Mouse (Mus musculus): ENCODE results near the gene Mlkl. TPM values are rescaled to one million over a fixed set of nuclear protein-coding genes. Genes with fewer than 3 reads are reported as not detected.
"Not testable (repeated sequence)": the region's sequence is repeated elsewhere in the genome, so short reads cannot be mapped to it uniquely, and the experiment has no call there.

Mlkl gene
- total RNA-seq, 4 experiments from 2014 or later = 0.30 to 0.33 TPM; not detected in 2

DNA sequence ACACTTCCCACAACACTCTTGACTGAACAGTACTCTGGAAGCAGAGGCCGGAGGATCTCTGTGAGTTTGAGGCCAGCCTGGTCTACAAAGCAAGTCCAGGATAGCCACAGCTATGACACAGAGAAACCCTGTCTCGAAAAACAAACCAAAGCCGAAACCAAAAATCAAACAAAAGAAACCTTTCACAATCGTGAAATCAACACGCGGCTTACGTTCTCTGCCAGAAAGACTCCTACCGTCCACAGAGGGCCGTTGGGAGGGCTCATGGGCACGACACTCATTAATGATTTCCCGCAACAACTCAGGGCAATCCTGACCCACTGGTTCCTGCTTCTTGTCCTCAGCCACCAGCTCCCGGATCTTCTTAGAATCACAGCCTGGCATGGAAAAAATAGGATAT, 23.2 kb downstream of the Mlkl start:
- no peak for DNase-seq (ENCODE audit: low spot score in 2 of 2)

DNA sequence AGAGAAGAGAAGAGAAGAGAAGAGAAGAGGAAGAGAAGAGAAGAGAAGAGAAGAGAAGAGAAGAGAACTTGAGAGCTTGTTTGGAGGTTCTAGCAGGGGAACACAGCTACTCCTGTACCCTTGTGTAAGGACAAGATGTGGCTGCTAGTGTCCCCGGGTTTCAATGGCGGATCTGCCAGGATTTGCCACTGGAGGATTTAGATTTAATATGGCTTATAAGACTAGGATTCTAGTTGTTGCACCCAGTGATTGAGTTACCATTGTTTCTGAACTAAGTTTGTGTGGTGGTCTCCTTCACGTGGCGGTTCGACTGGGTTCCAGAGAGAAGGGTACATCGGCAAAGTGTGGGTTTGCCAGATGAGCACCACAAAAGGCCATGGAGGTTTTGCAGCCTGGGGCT, 24.0 kb downstream of the Mlkl start:
- DNase-seq (ENCODE audit: low spot score in 2 of 2) = not testable (repeated sequence)

DNA sequence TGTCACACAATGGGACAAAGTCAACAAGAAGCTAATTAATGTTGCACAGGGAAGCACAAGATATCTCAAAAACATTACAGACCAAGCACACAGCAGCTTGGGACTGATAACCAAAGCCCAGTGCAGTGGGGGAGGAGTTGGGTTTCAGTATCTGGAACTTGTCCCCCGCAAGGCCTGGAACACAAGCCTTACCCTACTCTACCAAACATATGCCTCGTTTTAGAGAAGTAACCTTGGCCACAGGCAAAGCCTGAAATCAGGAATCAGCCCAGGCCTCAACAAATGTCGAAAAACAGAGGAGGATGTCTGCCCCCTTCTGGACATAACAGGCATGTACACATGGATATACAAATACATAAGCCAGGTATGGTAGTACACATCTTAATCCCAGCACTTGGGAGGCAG, 25.2 kb downstream of the Mlkl start:
- DNase-seq (ENCODE audit: low spot score in 2 of 2) = no peak

DNA sequence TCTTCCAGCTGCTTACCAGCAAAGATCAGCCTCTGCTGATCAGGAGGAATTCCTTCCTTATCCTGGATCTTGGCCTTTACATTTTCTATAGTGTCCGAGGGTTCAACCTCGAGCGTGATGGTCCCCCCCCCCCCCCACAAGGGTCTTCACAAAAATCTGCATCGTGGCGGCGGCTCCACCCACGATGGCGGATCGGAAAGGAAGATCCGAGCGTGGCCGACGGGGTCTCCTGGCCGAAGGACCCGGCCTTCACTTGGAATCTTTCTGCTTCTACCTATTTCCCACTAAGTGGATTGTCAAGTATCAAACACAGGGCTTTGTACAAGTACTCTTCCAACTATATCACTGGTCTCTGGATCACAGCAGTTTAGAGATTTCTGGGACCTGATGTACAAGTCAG, 28.0 kb downstream of the Mlkl start:
- DNase-seq (ENCODE audit: low spot score in 2 of 2) = not testable (repeated sequence)

DNA sequence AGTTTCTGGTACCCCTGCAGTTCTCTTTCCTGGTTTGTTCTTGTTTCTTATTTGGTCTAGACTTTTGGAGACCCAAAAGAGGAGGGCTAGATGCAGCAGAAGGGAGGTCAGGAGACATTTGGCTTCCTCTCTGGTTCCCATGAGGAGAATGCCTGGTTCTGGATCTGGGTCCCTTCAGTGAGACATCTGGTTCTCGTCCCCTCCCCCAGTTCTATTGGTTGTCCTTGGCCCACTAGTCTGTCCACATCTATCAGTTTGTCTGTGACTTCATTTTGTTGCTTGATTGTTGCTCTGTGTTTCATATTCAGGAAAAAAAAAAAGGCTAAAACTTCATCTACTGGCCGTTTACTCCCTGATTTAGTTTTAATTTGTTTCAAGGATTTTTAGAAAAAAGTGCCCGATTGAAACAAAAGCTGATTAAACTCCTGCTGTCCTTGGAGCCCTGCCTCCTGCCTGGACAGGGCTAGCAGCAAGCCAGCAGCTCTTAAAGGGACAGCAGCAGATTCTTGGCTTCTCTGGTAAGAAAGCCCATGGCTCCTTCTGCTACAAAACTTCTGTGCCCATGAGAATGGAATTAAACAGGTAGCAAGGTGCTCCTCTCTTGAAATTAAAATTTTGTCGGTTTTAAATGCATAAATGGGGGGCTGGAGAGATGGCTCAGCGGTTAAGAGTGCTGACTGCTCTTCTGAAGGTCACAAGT, 32.8 kb downstream of the Mlkl start:
- no peak for DNase-seq (ENCODE audit: low spot score in 2 of 2)

DNA sequence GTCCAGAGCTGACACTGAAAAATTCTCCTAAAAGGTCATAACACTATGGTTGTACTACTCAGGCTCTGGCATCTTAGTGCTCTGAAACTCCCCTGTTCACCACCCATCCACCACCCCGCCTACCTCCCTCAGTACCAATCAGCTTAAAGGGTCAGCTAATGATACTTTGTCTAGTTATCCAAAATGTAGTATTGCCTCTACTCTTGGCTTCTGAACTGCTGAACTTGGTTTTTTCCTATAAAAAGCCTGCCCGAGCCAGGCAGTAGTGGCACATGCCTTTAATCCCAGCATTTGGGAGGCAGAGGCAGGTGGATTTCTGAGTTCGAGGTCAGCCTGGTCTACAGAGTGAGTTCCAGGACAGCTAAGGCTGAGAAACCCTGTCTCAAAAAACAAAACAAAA, 33.6 kb downstream of the Mlkl start:
- no peak for DNase-seq (ENCODE audit: low spot score in 2 of 2)

DNA sequence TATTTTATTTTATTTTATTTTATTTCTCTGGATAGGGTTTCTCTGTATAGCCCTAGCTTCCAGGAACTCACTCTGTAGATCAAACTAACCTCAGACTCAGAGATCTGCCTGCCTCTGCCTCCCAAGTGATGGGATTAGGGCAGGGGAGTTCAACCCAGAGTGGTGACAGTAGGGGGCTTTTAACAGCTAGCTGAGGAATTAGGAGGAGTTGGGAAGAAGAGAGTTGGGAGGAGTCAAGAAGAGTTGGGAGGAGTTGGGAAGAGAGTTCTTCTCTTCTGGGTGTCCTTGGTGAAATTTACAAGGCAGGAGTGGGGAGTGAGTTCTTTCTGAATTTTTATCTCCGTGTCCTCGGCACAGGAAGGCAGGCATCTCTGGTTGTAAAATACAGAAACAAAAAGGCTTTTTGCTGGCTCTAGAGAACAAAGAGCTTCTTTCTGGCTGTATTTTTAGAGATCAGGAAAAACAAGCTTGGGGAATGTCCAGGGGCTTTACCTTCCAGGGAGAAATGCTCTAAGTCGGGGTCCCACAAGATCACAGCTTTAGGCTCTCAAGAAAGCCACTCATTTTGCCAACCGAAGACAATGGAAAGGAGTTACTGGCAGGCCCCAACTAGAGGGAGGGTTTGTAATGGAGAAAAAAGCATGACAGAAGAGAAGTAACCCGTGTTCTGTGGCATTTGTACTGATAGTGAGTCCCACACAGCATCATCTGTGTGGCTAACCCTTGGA, 34.7 kb downstream of the Mlkl start:
- not testable (repeated sequence) for DNase-seq (ENCODE audit: low spot score in 2 of 2)

DNA sequence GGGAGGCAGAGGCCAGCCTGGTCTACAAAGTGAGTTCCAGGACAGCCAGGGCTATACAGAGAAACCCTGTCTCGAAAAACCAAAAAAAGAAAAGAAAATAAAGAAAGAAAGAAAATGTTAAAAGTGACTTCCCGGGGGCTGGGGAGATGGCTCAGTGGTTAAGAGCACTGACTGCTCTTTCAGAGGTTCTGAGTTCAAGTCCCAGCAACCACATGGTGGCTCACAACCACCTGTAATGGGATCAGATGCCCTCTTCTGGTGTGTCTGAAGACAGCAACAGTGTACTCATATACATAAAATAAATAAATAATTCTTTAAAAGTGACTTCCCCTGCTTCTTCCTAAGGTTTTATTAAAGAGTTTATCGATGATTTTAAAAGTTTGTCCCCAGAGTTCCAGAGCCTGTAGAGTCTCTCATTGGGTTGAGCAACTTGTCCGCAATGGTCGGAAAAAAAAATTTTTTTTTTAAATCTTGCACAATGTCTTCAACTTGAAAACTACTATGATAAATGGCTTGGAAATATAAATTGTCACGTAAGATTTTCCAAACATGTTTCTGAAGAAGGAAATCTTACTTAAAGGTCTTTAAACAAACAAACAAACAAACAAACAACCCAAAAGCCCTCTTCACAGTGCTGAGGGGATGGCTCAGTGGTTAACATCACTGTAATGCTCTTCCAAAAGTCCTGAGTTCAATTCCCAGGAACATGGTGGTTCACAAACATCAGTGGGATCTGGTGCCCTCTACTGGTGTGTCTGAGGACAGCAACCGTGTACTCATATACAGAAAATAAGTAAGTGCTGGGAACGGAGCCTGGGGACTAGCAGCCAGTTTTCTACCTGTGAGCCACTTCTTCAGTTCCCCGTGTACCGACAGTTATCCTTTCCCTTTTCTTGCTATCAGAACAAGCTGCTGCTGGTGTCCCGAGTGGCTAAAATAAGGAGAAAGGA, 37.1 kb downstream of the Mlkl start:
- no peak for DNase-seq (ENCODE audit: low spot score in 2 of 2)

DNA sequence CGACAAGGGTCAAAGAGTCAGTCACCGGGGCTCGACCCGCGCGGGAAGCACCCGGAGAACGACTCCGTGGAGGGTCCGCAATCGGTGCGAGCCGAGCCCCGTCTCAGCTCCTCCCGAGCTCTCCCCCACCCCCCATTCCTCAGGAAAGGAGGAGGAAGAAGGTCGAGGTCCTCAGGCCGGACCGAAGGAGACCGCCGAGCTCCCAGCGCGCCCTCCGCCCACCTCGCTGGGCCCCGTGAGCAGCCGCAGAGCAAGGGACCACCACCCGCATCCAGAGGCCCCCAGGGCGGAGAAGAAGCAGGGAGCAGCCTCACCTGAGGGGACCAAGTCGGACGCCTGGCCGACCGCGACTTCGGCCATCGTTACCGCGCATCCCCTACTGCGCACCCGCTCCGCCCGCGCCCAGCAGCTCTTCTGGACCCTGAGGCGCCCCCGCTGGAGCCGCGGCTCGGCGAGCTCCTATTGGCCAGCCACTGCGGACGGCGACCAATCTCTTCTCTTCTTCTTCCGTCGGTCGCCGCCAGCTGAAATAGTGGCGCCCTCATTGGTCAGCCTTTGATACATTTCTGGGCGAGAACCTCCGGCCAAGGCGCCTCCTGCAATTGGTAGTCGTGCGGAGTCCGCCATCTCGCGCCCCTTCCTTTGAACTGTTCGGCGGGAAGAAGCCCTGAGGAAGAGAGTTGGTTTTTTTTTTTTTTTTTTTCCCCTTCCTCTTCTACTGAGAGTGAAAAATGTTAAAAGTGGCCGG, 38.0 kb downstream of the Mlkl start, which contains the start of gene Rfwd3:
Gene Rfwd3, minus strand, starts transcription at position 402 of the 748 bp plus-strand sequence.
- peak; percentile 90 to 98 for DNase-seq (ENCODE audit: low spot score in 2 of 2)

DNA sequence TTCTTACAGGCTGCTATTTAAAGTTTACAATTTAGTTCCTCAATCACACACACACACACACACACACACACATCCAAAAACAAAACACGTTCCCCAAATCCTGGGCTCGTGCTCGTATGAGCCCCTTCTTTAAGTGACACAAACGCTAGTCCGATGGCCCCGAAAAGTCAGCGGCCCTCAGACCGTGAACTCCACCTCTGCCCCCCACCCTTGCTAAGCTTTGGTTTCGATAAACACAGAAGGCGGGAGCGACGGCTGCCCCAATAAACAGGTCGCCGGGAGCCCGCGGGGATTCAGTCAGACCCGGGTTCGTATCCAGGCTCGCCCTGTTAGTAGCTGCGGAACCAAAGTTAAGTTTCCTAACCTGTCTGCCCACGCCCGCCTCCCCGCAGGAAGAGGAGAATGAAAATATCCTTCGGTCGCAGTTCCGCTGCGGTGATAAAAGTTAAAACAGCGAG, 38.6 kb downstream of the Mlkl start:
- peak; percentile 13 to 23 for DNase-seq (ENCODE audit: low spot score in 2 of 2)

DNA sequence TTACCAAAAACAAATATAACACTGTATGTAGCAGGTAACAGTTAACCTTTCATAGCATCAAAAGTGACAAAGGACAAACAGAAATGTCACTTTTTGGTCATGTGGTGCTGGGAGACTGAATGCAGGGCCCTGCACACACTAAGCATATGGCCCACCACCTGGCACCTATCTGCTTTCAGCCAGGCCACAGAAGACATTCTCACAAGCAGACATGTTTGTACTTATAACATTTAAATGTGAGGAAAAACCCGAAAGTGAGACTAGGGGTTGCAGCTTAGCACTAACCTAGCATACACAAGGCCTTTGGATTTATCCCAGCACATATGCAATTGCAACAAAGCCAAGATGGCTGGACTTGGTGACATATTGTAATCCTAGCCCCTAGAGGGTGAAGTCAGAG, 40.0 kb downstream of the Mlkl start:
- no peak for DNase-seq (ENCODE audit: low spot score in 2 of 2)

DNA sequence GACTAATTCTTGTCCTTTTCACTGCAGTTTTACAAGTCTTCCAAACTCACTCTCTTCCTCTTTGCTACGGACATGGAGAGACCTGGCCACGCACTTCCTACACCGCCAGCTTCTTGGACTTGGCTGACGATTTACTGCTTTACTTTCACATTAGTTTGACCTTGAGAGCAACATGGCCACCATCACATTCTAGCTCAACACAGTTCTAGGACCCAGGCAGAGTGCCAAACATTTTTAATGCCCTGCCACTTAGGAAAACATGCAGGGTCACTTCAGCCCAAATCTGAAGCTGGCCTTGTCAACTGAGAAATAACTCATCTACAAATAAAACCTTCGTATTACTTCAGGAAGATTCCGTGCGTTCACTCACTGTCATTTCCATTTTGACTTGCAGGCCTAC, 46.2 kb downstream of the Mlkl start:
- no peak for DNase-seq (ENCODE audit: low spot score in 2 of 2)

DNA sequence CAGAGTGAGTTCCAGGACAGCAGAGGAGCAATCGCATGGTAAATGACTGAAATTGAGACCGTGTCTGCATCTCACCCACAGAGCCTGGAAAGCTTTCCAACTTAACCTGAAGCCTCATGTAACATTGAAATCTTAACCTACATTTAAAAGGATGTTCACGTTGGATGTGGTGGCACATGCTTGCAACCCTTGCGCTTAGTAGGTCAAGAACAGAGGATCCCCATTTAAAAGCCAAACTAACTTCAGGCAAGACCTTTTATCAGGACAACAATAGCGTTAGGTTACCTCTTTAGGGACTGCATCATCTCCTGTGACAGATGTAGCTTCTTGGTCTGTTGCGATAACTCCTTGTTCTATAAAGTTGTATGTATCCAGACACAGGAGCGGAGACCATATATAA, 47.4 kb downstream of the Mlkl start:
- DNase-seq (ENCODE audit: low spot score in 2 of 2) = no peak

DNA sequence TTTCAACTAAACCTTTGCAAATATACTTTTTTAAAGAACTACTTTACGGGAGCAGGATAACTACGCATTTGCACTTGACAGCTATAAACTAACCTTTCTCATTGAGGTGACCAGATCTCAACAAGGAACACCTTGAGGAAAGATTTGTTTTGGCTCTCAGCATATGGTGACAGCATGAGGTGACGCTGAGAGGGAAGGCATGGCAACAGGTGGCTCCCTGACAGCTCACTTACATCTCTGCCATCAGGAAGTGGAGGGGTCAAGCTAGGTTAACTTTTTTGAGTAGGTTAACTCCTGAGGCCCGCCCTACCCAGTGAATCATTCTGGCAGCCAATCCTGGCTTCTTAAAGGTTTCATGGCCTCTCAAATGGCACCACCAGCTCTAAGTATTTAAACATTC, 52.4 kb downstream of the Mlkl start:
- no peak for DNase-seq (ENCODE audit: low spot score in 2 of 2)

DNA sequence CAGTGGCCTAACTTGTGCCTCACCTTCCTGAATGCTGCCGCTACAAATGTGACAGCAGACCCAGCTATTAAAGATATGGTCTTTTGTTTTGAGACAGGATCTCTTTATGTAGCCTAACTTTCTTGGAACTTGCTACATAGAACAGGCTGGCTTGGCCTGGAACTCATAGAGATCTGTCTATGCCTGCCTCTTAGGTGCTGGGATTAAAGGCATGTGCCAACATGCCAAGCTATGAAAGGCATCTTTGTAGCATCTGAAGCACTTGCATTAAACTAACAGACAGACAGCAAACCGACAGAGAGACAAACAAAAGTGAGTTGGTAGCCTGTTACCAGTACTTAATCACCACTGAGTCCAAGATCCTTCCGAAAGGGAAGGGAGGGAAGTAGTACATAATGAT, 55.9 kb downstream of the Mlkl start:
- no peak for DNase-seq (ENCODE audit: low spot score in 2 of 2)

DNA sequence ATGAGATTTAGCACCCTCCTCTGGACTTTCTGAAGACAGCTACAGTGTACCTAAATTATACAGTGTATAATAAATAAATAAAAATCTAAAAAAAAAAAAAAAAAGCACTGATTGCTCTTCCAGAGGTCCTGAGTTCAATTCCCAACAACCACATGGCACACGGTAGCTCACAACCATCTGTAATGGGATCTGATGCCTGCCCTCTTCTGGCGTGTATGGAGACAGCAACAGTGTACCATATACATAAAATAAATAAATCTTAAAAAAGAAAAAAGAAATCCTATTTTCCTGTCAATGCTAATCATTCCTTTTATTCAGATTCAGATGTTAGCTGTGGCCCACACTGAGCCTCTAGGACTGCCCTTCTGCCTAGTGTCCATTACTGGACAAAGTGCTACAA, 69.7 kb downstream of the Mlkl start:
- DNase-seq (ENCODE audit: low spot score in 2 of 2) = no peak

DNA sequence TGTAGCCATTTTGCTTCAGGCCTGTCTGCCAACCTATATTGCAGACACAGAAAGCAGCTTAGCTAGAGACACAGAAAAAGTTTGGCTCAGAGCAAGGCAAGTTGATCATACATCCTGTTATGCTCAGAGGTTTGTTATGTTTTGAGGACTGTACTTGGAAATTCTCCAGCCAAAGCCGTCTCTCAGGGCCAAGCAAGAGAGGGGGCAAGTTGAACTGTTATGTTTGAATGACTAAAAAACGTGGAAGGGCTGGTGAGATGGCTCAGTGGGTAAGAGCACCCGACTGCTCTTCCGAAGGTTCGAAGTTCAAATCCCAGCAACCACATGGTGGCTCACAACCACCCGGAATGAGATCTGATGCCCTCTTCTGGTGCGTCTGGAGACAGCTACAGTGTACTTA, 71.8 kb downstream of the Mlkl start:
- DNase-seq (ENCODE audit: low spot score in 2 of 2) = not testable (repeated sequence)

DNA sequence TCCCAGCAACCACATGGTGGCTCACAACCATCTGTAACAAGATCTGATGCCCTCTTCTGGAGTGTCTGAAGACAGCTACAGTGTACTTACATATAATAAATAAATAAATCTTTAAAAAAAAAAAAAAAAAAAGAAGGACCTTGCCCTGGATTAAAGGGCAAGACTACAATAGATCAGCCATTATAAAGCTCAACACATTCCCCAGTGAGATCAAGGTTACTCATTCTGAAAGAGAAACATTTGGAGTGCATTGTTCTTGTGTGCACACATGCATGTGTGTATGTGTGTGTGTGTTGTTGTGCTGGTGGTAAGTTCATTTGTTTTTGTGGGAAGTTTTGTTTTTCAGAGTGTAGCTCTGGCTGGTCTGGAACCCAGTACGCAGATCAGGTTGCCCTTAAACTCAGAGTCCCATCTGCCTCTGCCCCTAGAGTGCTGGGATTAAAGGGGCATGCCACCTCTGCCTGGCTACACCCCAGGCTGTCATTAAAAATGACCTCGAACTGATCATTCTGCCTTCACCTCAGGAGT, 73.2 kb downstream of the Mlkl start:
- DNase-seq (ENCODE audit: low spot score in 2 of 2) = no peak

DNA sequence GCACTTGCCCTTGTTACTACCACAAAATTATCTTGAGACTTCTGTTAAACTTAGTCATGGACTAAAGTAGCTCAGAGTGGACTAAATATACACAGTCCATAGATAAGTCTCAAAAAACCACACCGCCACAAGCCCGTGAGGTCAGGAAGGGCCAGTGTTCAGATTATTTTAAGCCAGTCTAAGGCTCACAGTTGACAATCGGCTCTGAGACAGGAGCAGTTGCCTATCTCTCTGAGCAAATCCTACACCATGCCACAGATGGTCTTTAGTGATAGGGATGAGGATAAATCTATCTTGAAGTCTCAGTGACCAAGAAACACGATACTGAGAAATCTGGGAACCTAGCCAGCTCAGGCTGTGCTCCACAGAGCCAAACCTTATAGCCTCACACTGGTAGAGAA, 76.0 kb downstream of the Mlkl start:
- DNase-seq (ENCODE audit: low spot score in 2 of 2) = no peak
